Mouse (Mus musculus): ENCODE measurements around the gene Adcy4. TPM values are rescaled to one million over a fixed set of nuclear protein-coding genes. Genes with fewer than 3 reads are reported as not detected.

Gene Adcy4
- polyA plus RNA-seq, 1 experiment from 2014 or later, result 10.0 TPM

DNA sequence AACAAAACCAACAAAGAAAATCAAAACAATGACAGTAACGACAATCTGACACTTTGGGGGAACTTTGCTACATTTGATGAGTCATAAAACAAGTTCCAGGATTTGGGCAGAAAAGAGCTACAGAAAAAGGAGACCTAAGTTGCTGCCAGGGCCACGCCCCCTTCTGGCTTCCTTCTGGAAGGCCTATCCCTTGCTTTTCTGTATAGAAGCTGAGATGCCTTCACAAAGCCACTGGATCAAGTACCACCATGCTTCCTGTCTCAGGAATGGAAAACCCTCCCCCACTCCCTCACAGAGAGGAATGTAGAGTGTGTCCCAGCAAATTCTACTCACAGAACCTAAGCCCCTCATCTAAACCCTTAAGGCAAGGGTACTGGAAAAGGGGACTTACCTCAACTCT is 10.1 kb upstream of the Adcy4 start:
- WGBS, result 48% methylated on average over 2 of the region's 2 CpGs
- Histone ChIP-seq H3K4me1 (replicated peaks; ENCODE audit: insufficient read depth, low read length) (no peaks in the 10 kb centered on the region), H3K4me2 (ENCODE audit: low read length) (no peak overlapping the region), H3K36me3 (ENCODE audit: insufficient read depth, low read length) (no peaks in the 10 kb centered on the region), H3K4me3 (replicated peaks; ENCODE audit: low read depth, low read length) (no peak overlapping the region), H3K9me3 (replicated peaks; ENCODE audit: low read length) (no peaks in the 10 kb centered on the region), H3K9ac (ENCODE audit: low read depth, low read length) (no peak overlapping the region), H3K27me3 (ENCODE audit: insufficient read depth, low read length) (no peaks in the 10 kb centered on the region; the same call in 1 of the 2 replicates), H3K27ac (no peak overlapping the region)
- DNase-seq (ENCODE audit: low spot score), result no peak
- TF ChIP-seq CTCF (IDR thresholded peaks at IDR 0.05; ENCODE audit: low read depth), result no peak
- ATAC-seq (replicated peaks; ENCODE audit: low FRiP score, low read depth), result no peak

DNA sequence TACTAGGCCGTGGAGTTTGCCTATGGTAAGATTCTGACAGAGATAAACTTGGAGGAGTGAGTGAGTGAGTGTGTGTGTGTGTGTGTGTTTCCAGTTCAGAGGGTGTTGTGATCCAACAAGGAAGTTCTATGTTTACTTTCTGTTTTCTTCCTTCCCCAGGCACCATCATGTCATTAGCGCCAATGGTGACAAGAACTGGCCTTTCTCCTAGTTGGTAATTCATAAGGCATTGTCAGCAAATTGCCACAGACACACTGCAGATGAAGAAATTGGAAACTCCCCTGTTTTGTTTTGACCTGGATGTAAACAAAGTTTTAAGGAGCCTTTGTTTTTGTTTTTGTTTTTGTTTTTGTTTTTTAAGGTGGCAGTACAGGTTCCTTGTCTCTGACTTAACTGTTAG is 9.6 kb upstream of the Adcy4 start:
- DNase-seq (ENCODE audit: low spot score) (no peak), ATAC-seq (replicated peaks; ENCODE audit: low FRiP score, low read depth) (no peak)
- Histone ChIP-seq H3K36me3 (ENCODE audit: insufficient read depth, low read length) (no peaks in the 10 kb centered on the region), H3K4me2 (ENCODE audit: low read length) (no peak overlapping the region), H3K9ac (ENCODE audit: low read depth, low read length) (no peak overlapping the region), H3K4me3 (replicated peaks; ENCODE audit: low read depth, low read length) (no peak overlapping the region), H3K4me1 (replicated peaks; ENCODE audit: insufficient read depth, low read length) (no peaks in the 10 kb centered on the region), H3K9me3 (replicated peaks; ENCODE audit: low read length) (no peaks in the 10 kb centered on the region), H3K27ac (no peak overlapping the region), H3K27me3 (ENCODE audit: insufficient read depth, low read length) (no peaks in the 10 kb centered on the region; the same call in 1 of the 2 replicates)
- TF ChIP-seq CTCF (IDR thresholded peaks at IDR 0.05; ENCODE audit: low read depth), result no peak
- WGBS, result 53% methylated on average over 2 of the region's 2 CpGs

DNA sequence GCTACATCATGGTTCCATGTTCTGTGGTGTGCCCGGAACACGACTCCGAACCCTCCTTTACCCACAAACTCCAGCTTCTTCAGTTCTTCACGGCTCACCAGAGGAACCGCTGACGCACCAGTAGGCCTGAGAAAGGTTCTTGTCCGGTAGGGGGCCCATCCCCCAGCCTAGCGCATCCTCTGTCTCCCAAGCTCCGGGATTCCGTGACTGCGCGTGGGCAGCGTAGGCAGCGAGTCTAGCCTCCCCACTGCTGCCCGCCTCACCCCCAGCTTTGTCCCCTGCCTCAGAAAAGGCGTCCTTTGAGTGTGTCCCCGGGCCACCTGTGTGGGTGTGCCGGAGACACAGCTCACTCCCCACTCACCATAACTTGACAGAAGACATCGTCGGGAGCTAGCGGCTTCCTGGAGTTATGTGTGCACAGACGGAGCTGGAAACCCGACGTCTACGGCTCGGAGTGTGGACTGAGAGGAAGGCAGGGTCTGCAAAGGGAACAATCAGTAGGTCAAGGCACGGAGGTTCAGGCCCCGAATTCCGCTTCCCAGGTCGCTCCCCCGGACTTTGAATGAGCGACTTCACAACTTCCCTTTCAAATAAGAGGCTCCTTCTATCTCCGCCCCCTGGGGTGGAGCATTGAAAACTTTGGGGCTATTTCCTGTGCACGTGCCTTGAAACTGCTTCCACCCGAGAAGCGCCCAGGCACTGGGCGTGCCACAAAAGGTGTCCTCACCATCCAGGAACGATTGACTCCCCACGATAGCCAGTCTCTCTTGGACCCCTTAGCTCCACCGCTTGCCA is 4.6 kb upstream of the Adcy4 start, which contains the start of gene Ripk3:
TSS of gene Ripk3 (minus strand) at position 610 of the 795 bp plus-strand sequence.
- DNase-seq (ENCODE audit: low spot score) (peak; percentile 68), ATAC-seq (replicated peaks; ENCODE audit: low FRiP score, low read depth) (peak; percentile 25; the same call in 1 of the 2 replicates)
- WGBS, result 4% methylated on average over 40 of the region's 40 CpGs
- Histone ChIP-seq H3K36me3 (ENCODE audit: insufficient read depth, low read length) (no peaks in the 10 kb centered on the region), H3K4me2 (ENCODE audit: low read length) (peak within 1 kb of the TSS; percentile 58), H3K27ac (no peak within 1 kb of the TSS), H3K4me3 (replicated peaks; ENCODE audit: low read depth, low read length) (peak within 1 kb of the TSS; percentile 25), H3K9ac (ENCODE audit: low read depth, low read length) (peak within 1 kb of the TSS; percentile 32; the same call in 1 of the 2 replicates), H3K27me3 (ENCODE audit: insufficient read depth, low read length) (no peaks in the 10 kb centered on the region; the same call in 1 of the 2 replicates), H3K9me3 (replicated peaks; ENCODE audit: low read length) (no peaks in the 10 kb centered on the region), H3K4me1 (replicated peaks; ENCODE audit: insufficient read depth, low read length) (peaks cover 8% of the 10 kb centered on the region; the same call in 1 of the 2 replicates)
- no peak; the same call in 1 of the 2 replicates for TF ChIP-seq CTCF (IDR thresholded peaks at IDR 0.05; ENCODE audit: low read depth)

DNA sequence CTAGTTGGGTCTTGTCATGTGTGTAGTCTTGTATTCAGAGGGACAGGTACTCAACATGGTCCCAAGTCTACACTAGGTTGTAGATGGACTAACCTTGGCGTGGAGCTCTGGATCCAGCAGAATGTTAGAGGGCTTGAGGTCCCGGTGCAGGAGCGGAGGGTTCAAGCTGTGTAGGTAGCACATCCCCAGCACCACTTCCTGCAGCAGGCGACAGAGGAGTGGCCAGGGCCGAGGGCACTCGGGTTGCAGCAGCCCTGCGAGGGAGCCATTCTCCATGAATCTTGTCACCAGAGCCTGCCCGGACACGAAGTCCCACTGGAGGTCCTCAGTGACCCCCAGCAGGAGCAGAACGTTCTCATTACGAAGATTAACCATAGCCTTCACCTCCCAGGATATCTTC is 3.8 kb upstream of the Adcy4 start:
- peaks cover 9% of the 10 kb centered on the region for H3K4me1 ChIP-seq (replicated peaks; ENCODE audit: insufficient read depth, low read length)
- DNase-seq (ENCODE audit: low spot score) (no peak), ATAC-seq (replicated peaks; ENCODE audit: low FRiP score, low read depth) (no peak)
- H3K9ac ChIP-seq (ENCODE audit: low read depth, low read length), result 0 out of 2 replicates have a peak overlapping the region, but pooled peaks have one; percentile 32
- TF ChIP-seq CTCF (IDR thresholded peaks at IDR 0.05; ENCODE audit: low read depth), result no peak
- peak overlapping the region; percentile 58 for H3K4me2 ChIP-seq (ENCODE audit: low read length)
- H3K27me3 ChIP-seq (ENCODE audit: insufficient read depth, low read length), result no peaks in the 10 kb centered on the region; the same call in 1 of the 2 replicates
- H3K27ac ChIP-seq, result no peak overlapping the region
- 33% methylated on average over 11 of the region's 11 CpGs for WGBS
- no peaks in the 10 kb centered on the region for H3K36me3 ChIP-seq (ENCODE audit: insufficient read depth, low read length)
- no peaks in the 10 kb centered on the region for H3K9me3 ChIP-seq (replicated peaks; ENCODE audit: low read length)
- H3K4me3 ChIP-seq (replicated peaks; ENCODE audit: low read depth, low read length), result peak overlapping the region; percentile 25; the same call in 1 of the 2 replicates

DNA sequence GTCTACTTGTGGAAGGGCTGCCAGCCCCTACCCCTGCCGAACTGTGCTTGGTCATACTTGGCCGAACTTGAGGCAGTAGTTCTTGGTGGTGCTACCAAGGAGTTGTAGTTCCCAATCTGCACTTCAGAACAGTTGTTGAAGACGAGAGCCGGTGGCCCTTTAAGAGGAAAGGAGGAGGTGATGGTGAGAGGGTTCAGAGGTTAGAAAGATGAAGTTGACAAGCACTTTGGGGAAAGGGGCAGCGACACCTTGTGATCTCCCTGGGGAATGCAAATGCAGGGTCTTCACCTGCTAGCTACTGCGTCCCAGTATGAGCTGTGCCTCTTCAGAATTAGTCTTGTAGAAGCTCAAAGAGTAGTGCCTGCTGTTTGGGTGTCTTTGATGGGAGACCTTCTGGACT is 1.3 kb upstream of the Adcy4 start:
- no peaks in the 10 kb centered on the region for H3K36me3 ChIP-seq (ENCODE audit: insufficient read depth, low read length)
- H3K27ac ChIP-seq, result no peak overlapping the region
- ATAC-seq (replicated peaks; ENCODE audit: low FRiP score, low read depth), result no peak
- no peak overlapping the region for H3K4me2 ChIP-seq (ENCODE audit: low read length)
- 41% methylated on average over 6 of the region's 6 CpGs for WGBS
- no peak overlapping the region for H3K4me3 ChIP-seq (replicated peaks; ENCODE audit: low read depth, low read length)
- H3K27me3 ChIP-seq (ENCODE audit: insufficient read depth, low read length), result no peaks in the 10 kb centered on the region; the same call in 1 of the 2 replicates
- no peaks in the 10 kb centered on the region for H3K9me3 ChIP-seq (replicated peaks; ENCODE audit: low read length)
- H3K4me1 ChIP-seq (replicated peaks; ENCODE audit: insufficient read depth, low read length), result peaks cover 14% of the 10 kb centered on the region
- no peak overlapping the region for H3K9ac ChIP-seq (ENCODE audit: low read depth, low read length)
- peak; percentile 54 for TF ChIP-seq CTCF (IDR thresholded peaks at IDR 0.05; ENCODE audit: low read depth)
- no peak for DNase-seq (ENCODE audit: low spot score)

DNA sequence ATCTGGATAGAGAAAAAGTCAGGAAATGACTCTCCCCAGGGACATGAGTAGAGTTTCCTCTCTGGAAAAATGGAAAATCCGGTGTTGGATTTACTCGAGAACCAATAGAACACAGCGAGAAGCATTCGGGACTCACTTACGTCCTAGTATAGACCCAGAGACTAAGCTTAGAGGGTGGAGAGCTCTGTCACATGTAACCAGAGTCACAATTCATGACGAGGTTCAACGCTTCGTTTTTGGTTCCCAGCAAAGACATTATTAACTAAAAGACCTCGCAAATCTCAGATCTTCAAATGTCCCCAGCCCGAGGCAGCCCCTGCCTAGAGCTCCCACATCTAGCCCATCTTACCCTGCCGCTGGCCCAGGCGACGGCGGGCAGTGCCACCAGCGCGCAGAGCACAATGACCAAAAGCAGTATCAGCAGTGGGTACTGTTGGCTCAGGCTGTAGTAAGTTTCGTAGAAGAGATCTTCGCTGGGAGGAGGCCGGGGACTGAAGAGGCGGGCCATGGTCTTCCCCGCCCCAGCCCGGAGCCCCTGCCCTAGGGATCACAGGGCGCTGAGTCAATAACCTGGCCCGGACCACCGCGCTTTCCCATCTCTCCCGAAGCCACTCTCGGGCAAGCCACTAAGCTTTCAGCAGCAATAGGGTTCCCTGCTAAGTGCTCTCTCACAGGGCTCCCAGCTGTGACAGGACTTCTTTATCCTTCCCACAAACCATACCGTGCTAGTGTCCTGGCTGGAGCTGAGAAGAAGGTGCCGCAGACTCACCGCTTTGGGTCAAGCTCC is 531 bp downstream of the Adcy4 start:
- Histone ChIP-seq H3K4me2 (ENCODE audit: low read length) (peak overlapping the region; percentile 80), H3K36me3 (ENCODE audit: insufficient read depth, low read length) (no peaks in the 10 kb centered on the region), H3K9me3 (replicated peaks; ENCODE audit: low read length) (no peaks in the 10 kb centered on the region), H3K4me1 (replicated peaks; ENCODE audit: insufficient read depth, low read length) (peaks cover 14% of the 10 kb centered on the region), H3K4me3 (replicated peaks; ENCODE audit: low read depth, low read length) (peak overlapping the region; percentile 44), H3K27me3 (ENCODE audit: insufficient read depth, low read length) (no peaks in the 10 kb centered on the region), H3K9ac (ENCODE audit: low read depth, low read length) (peak overlapping the region; percentile 52), H3K27ac (peak overlapping the region; percentile 75)
- DNase-seq (ENCODE audit: low spot score) (peak; percentile 95), ATAC-seq (replicated peaks; ENCODE audit: low FRiP score, low read depth) (no peak; the same call in 1 of the 2 replicates)
- WGBS, result 3% methylated on average over 31 of the region's 31 CpGs
- no peak for TF ChIP-seq CTCF (IDR thresholded peaks at IDR 0.05; ENCODE audit: low read depth)

All from kidney, postnatal 0 days (tissue).